Mouse (Mus musculus): ENCODE data around the gene Egr2. TPM values are rescaled to one million over a fixed set of nuclear protein-coding genes. Genes with fewer than 3 reads are reported as not detected.
A peak's percentile ranks its signal among the peaks of the same experiment; 100 is the strongest.

The Egr2 gene
- total RNA-seq (2021), result 1 to 10 TPM; 4.2 to 4.3 TPM
- long read RNA-seq, experiment 1, result 0 reads
- long read RNA-seq, experiment 2, partial matches to known transcripts, result 0 of 2 reads
- long read RNA-seq, experiment 2, other reads (novel, unspliced or antisense), result 1 of 2 reads

DNA sequence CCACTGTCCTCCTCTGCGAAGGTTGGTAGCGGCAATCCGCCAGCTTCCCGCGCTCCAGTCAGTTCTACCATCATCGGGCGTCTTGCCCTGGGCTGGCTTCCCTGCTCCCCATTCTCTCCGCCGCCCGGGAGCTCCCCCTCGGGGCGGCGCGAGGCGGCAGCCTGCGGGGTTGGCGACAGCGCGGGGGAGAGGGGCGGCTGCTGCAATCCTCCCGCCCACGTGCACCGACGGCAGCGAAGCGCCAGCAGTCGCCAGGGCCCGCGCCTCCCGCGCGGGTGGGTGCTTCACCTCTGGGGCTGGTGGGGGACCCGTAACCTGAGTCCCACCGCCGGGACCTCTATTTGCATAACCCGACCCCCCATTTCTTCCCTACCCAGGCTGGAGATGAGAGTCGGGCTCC is at the start of gene Egr2:
Egr2 (plus strand) TSS at position 220 of the 400 bp plus-strand sequence.
- peak; percentile 40 for DNase-seq

GRCm38 (mm10) chr10:67487496-67487895 is 47.8 kb upstream of the Egr2 start:
- no peak for DNase-seq

DNA sequence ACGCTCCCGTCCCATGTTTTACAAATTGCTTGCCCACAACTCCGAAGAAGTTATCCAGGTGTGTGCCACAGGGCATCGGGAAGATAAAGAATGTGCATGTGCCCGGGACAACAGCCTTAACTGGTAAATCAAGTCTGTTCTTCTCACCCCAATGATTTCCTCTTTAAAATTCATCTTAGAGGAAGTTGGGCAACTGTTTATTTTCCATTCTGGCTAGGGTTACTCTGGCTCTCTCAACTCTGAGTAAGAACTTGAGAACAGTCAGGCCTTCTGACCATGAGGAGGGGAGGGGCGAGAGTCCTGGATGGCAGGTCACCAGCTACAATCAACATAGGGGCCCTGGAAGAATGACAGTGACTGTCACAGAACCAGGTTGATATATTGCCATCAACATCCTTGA is 45.4 kb upstream of the Egr2 start:
- no peak for DNase-seq

- no peak for DNase-seq
These were observed 44.6 kb upstream of the Egr2 start for GRCm38 (mm10) chr10:67490632-67491031.

- no peak for DNase-seq
These were observed 43.1 kb upstream of the Egr2 start for GRCm38 (mm10) chr10:67492161-67492571.

- DNase-seq, result no peak
These were observed 41.7 kb upstream of the Egr2 start for GRCm38 (mm10) chr10:67493556-67493955.

DNA sequence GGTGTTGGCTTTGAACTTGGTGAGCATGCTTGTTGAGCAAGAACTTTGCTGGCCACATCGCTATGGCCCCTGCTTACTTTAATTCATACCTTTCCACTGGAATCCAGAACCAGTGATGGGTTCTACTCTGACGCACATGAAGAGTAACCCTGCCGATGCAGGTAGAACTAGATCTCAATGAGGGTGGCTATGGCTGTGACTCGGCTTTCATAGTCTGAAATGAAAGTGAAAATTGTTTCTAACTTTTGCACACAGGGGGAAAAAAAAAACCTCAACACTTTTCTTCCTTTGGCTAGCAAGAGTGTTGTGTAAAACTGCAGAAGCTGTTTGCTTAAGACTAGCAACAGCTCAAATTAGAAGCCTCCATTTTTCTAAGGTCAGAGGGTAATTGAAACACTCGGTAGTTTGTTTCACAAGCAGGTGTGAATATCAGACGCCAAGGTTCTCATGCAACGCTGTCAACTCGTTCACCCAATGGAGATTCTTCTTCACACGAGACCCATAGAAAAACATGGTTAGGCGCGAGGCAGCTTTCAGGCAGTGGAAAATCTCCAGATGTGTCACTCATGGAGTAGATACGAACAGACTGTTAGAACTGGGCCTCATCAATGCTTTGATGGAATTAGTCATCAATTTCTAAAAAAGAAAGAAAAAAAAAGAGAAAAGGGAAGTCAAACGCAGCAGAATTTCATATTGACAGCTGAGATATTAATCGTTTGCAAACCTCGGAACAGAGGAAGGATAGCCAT is 38.0 kb upstream of the Egr2 start:
- DNase-seq, result no peak

GRCm38 (mm10) chr10:67497951-67498350 is 37.3 kb upstream of the Egr2 start:
- DNase-seq, result no peak

- no peak for DNase-seq
These were observed 31.8 kb upstream of the Egr2 start for GRCm38 (mm10) chr10:67503320-67503995.

DNA sequence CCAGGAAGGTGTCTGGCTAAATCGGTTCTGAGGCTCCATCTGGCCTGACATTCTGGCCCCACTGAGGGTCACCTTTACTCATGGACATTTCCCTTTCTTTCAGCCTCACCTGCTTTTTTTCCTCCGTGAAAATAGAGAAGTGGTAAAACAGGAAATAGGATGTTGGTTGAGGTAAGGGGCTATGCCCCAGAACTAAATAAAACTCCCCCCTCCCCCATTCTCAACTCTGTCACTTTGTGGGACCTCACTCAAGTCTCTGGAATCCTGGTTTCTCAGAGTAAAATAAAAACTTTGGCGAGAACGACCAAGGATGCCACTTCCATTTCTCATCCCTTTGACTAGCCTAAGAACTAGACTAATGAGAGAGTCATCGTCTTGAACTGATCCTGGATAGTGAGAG is 31.2 kb upstream of the Egr2 start:
- DNase-seq, result no peak

GRCm38 (mm10) chr10:67505248-67505647 is 30.0 kb upstream of the Egr2 start:
- DNase-seq, result no peak

- DNase-seq, result no peak
These were observed 23.1 kb upstream of the Egr2 start for GRCm38 (mm10) chr10:67512211-67512610.

DNA sequence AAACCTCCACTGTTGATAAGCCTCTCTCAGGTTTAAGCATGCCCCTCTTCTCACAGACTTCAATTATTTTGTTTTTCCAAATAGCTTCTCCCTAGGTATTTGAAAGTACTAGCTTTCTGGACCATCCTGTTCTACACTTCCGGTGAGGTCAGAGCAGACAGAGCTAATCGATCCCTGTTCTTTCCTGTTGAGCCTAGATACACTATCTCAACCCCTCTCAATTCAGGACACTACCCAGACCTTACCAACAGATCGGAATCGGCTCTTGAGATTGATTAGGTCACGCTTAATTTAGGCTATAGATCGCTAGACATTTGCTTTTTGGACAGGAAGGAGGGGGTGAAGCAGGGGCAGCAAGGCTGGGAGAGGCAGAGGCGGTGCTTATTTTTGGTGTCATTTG is 22.4 kb upstream of the Egr2 start:
- DNase-seq, result no peak

DNA sequence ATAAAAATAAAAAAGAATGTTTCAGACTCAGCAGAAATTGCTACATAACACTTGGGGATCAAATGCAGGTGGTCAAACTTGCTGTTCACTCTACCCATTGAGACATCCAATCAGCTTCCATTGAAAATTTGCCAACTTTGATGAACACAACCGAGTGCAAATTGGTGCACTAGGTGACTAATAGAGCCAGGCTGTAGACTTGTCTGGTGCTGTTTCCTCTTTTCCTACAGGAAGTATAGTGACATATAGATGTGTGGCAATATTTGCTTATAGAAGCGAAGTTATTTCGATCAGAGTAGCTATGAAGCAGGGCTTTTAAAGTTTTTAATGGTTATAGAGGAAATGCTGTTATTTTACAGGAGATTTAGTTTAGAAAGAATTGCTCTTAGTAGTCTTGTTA is 16.5 kb upstream of the Egr2 start:
- no peak for DNase-seq

DNA sequence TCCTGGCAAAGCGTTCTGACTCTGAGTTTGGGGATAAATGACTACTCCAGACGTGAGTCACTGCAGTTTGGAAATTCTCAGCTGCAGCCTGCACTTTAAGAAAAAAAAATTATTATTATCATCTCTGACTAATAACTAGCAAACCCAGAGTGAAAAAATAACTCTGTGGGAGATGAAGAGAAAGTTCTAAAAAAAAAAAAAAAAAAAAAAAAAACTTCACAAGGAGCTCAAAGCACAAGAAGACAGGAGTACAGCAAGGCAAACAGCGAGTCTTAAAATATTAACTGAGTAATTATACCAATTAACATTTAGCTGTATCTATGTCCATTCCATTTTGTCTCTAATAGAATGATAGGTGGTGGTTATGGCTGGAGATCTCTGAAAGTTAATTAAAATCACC is 11.1 kb upstream of the Egr2 start:
- no peak for DNase-seq

GRCm38 (mm10) chr10:67524694-67525093 is 10.6 kb upstream of the Egr2 start:
- no peak for DNase-seq

GRCm38 (mm10) chr10:67526435-67526834 is 8.8 kb upstream of the Egr2 start:
- DNase-seq, result no peak

DNA sequence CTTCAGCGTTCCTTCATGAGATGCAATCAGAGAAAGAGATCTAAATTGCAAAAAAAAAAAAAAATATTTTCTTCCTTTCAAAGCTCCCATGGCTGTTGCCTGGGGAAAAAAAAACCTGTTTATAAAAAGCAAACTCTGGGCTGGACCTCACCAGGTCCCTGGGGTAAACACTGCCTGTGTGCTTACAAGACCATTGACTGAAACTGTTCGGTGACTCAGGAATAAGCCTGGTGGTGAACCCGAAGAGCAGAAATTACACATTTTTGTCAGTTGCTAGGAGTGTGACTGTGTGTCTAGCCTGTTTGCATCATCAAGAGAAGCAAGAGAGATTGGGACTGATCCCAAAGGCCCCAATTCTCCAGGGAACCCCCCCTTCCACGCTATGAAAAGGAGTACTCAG is 5.5 kb upstream of the Egr2 start:
- DNase-seq, result no peak

GRCm38 (mm10) chr10:67535972-67536371 is 697 bp downstream of the Egr2 start:
- peak; percentile 80 for DNase-seq

DNA sequence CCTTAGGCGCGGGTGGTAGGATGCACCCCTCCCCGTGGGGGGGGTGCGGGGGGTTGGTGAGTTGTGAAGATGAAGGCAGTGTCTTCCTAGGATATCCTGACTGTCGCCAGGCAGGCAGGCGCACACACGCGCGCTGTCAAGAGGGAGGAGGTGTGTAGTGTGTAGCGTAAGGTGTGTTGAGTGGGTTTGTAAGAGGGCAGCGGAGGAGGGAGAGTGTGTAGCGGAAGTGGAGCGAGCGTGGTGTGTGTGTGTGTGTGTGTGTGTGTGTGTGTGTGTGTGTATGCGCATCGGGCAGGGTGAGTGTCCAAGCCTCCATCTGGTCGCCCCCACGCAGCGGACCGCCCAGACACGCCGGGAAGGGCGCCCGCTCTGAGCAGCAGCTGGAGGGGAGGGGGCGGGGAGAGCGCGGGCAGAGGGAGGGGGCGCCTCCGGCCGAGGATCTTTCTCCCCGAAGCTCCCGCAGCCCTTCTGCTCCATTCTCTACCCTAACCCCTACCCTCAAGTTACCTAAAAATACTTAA is 1.4 kb downstream of the Egr2 start:
- DNase-seq, result peak; percentile 63

DNA sequence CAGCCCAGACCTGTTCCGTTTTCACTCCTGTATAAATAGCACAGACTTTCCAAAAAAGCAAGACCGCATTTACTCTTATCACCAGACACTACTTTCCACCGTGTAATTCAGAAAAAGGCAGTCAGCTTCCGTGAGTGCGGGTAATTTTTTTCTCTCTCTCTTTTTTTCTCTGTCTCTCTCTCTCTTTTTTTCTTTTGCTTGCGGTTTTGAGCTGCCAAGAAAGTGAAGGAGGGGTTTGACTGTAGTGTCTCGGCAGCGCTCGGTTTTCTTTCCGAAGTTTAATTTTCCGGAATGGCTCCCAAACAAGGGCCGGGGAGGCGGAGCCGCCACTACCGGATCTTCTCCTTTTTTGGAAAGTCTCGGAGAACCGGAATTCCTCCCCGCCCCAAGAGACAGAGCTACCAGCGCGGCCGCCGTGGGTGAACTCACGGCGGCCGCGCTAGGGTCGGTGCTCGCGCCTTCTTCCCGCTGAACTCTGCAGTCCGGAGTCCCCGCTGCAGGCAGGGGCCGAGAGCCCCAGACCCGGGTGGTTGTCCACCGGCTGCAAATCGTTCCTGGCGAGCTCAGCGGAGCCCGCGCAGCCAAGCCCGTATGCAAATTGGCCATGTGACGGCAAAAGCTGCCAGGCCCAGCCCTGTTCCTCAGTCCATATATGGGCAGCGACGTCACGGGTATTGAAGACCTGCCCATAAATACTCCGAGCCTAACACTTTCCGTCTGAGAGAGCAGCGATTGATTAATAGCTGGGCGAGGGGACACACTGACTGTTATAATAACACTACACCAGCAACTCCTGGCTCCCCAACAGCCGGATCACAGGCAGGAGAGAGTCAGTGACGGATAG is 2.1 kb downstream of the Egr2 start:
- peak; percentile 93 for DNase-seq

DNA sequence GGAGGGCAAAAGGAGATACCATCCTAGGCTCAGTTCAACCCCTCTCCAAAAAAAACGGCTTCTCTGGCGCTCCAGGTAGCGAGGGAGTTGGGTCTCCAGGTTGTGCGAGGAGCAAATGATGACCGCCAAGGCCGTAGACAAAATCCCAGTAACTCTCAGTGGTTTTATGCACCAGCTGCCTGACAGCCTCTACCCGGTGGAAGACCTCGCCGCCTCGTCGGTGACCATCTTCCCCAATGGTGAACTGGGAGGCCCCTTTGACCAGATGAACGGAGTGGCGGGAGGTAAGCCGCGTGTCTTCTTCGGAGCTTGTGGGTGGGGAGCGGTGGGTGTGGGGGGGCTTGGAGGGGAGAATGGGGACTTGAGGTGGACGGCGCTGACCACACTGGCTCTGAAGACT is 2.8 kb downstream of the Egr2 start:
- no peak for DNase-seq

Data from gastrocnemius, postnatal 10 days (tissue).